In the genomic region with DNA sequence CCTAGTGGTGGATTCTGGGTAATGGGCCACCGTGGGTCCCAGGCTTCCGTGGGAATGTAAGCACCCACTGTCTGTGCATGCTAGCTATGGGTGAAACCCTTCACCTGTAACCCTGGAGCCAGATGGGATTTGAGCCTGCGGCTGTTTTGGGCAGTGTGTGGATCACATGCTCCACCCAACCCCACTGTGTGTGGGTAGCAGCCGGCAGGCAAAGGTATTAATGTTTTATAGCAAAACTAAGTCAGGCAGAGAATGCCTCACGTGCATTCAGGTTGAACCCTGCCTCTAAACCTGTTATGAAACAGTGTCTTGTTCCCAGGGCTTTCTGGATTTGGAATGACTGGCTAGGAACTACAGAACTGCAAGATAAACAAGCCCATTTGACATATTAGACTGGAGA, we compare ENCODE assay signal across 14 mouse cellular contexts.
DNase-seq lines count a peak whose midpoint lies in the region; ATAC-seq and TF ChIP-seq lines count a peak whose summit lies in the region.
"Had no signal": no experiment of that assay in that cellular context is flagged by ENCODE, and none has a peak within 500 bp of the region (broad histone marks: within the 10 kb centered on the region; RNA-seq: fewer than 3 reads in every experiment).

No protein-coding gene starts in this region.

- ATAC-seq in kidney, embryonic 14.5 days (ENCODE audit: low FRiP score, low TSS enrichment), result no peak
- peak; percentile 52 for ATAC-seq in Patski
- ATAC-seq: inflammation-experienced regulatory T-cells, adult 6 months had no signal

- no peak overlapping the region for H3K9ac ChIP-seq in kidney, embryonic 14.5 days (ENCODE audit: low read depth, low read length)
- H3K9ac ChIP-seq: limb, embryonic 15.5 days; midbrain, embryonic 12.5 days had no signal

- H3K4me2 ChIP-seq in kidney, embryonic 14.5 days (replicated peaks; ENCODE audit: low read depth, low read length), result no peak overlapping the region
- H3K4me2 ChIP-seq: limb, embryonic 15.5 days; midbrain, embryonic 12.5 days had no signal

- no peak overlapping the region for H3K4me3 ChIP-seq in kidney, embryonic 14.5 days (ENCODE audit: low read length)
- H3K4me3 ChIP-seq in left cerebral cortex, adult 2 months, result no peak overlapping the region
- H3K4me3 ChIP-seq: limb, embryonic 15.5 days; midbrain, embryonic 12.5 days; myocyte had no signal

- H3K4me1 ChIP-seq in kidney, embryonic 14.5 days (ENCODE audit: control insufficient read depth, insufficient read depth, low read length), result peaks cover 6% of the 10 kb centered on the region

- intact Hi-C loops in left cerebral cortex, adult 2 months (cut with DNase I), result no loop called here

- in situ Hi-C loops in Patski (cut with MboI; ENCODE audit: low pct_unique_long_range_greater_than_20kb), result no loop called here

- DNase-seq in kidney, adult 11 months, result peak; percentile 89
- peak; percentile 54 for DNase-seq in Patski (ENCODE audit: low read depth, low spot score)
- DNase-seq in kidney, adult 9 months, result peak; percentile 93
- peak; percentile 40 to 63 for DNase-seq in kidney, postnatal 4 days
- no peak for DNase-seq in left cerebral cortex, adult 2 months (ENCODE audit: extremely low spot score in 1 of 2, low spot score in 2 of 2)
- DNase-seq in gastrocnemius, postnatal 4 days (ENCODE audit: low spot score in 2 of 2), result no peak
- DNase-seq: adrenal gland, postnatal 25 days; gastrocnemius, postnatal 10 days; thymus, postnatal 4 days had no signal

- POLR2A ChIA-PET in Patski (lab: Charles Lee), result interaction anchor here (1.0 kb wide), 1 partner anchor 26 kb away, joined by 3 read pairs; no protein-coding TSS in a partner anchor

- H3K27me3 ChIP-seq in kidney, embryonic 14.5 days (ENCODE audit: control insufficient read depth, insufficient read depth, low read length), result no peaks in the 10 kb centered on the region
- no peaks in the 10 kb centered on the region for H3K27me3 ChIP-seq in Patski
- H3K27me3 ChIP-seq: limb, embryonic 15.5 days had no signal

- no peak for TF ChIP-seq CTCF in Patski (IDR thresholded peaks at IDR 0.05)
- TF ChIP-seq CTCF in left cerebral cortex, adult 2 months (IDR thresholded peaks at IDR 0.05), result no peak

- H3K36me3 ChIP-seq in kidney, embryonic 14.5 days (ENCODE audit: control insufficient read depth, insufficient read depth, low read length), result no peaks in the 10 kb centered on the region
- H3K36me3 ChIP-seq: limb, embryonic 15.5 days; midbrain, embryonic 12.5 days had no signal

- CTCF ChIA-PET in Patski (lab: Charles Lee), result interaction anchor here (1.5 kb wide), 1 partner anchor 57 kb away, joined by 3 read pairs; no protein-coding TSS in a partner anchor

- WGBS in kidney, embryonic 14.5 days, result 57% methylated on average over 5 of the region's 5 CpGs

- no peak overlapping the region for H3K27ac ChIP-seq in kidney, embryonic 14.5 days (ENCODE audit: low read depth, low read length)
- no peak overlapping the region for H3K27ac ChIP-seq in left cerebral cortex, adult 2 months
- H3K27ac ChIP-seq: limb, embryonic 15.5 days; midbrain, embryonic 12.5 days had no signal

- no peaks in the 10 kb centered on the region for H3K9me3 ChIP-seq in kidney, embryonic 14.5 days (ENCODE audit: control insufficient read depth, low read length)
- H3K9me3 ChIP-seq: limb, embryonic 15.5 days; midbrain, embryonic 12.5 days had no signal

Comparison
In these comparisons a context has a peak if more than half of its experiments do, and no peak if none do; other contexts are left out.
1. DNase-seq: peak in kidney, adult 11 months (single experiment), Patski (single experiment), kidney, adult 9 months (single experiment) and kidney, postnatal 4 days (2 of 2); none in left cerebral cortex, adult 2 months (0 of 2) and gastrocnemius, postnatal 4 days (0 of 2).